Mouse (Mus musculus) heart, postnatal 4 days (tissue): ENCODE measurements around the gene Adam22. TPM values are rescaled to one million over a fixed set of nuclear protein-coding genes. Genes with fewer than 3 reads are reported as not detected.
"Not testable (repeated sequence)": the region's sequence is repeated elsewhere in the genome, so short reads cannot be mapped to it uniquely, and the experiment has no call there.

Experiments used
- DNase-seq: peaks from one replicate; pipeline ENCODE4 v3.0.0; 2021
- total RNA-seq, 2 experiments: library from RNA; stranded (reverse); gene quantifications; 2 replicates each; pipeline ENCODE4 v1.2.3; 2021

Gene Adam22
- total RNA-seq, 2 experiments from 2014 or later, result 8.1 to 8.3 TPM

GRCm38 (mm10) chr5:8326671-8327070, 41.3 kb downstream of the Adam22 start:
- DNase-seq, result no peak

GRCm38 (mm10) chr5:8312324-8312723, 55.6 kb downstream of the Adam22 start:
- no peak for DNase-seq

GRCm38 (mm10) chr5:8310907-8311306, 57.1 kb downstream of the Adam22 start:
- peak; percentile 21 for DNase-seq

- DNase-seq, result no peak
These were observed 70.1 kb downstream of the Adam22 start for GRCm38 (mm10) chr5:8297719-8298419.

- DNase-seq, result no peak
These were observed 74.7 kb downstream of the Adam22 start for GRCm38 (mm10) chr5:8293287-8293686.

- DNase-seq, result no peak
These were observed 76.5 kb downstream of the Adam22 start for GRCm38 (mm10) chr5:8291496-8291895.

GRCm38 (mm10) chr5:8289678-8290614, 78.0 kb downstream of the Adam22 start:
- no peak for DNase-seq

GRCm38 (mm10) chr5:8284123-8284522, 83.8 kb downstream of the Adam22 start:
- no peak for DNase-seq

GRCm38 (mm10) chr5:8276141-8276540, 91.8 kb downstream of the Adam22 start:
- no peak for DNase-seq

GRCm38 (mm10) chr5:8257366-8257765, 110.6 kb downstream of the Adam22 start:
- no peak for DNase-seq

- no peak for DNase-seq
These were observed 111.5 kb downstream of the Adam22 start for GRCm38 (mm10) chr5:8256487-8256886.

GRCm38 (mm10) chr5:8244696-8245095, 123.3 kb downstream of the Adam22 start:
- DNase-seq, result no peak

- DNase-seq, result no peak
These were observed 124.8 kb downstream of the Adam22 start for GRCm38 (mm10) chr5:8243064-8243615.

GRCm38 (mm10) chr5:8242660-8243059, 125.3 kb downstream of the Adam22 start:
- DNase-seq, result no peak

- DNase-seq, result no peak
These were observed 140.9 kb downstream of the Adam22 start for GRCm38 (mm10) chr5:8227073-8227472.

- no peak for DNase-seq
These were observed 143.6 kb downstream of the Adam22 start for GRCm38 (mm10) chr5:8224321-8224705.

GRCm38 (mm10) chr5:8223597-8224320, 144.2 kb downstream of the Adam22 start:
- DNase-seq, result no peak

GRCm38 (mm10) chr5:8221630-8222029, 146.3 kb downstream of the Adam22 start:
- no peak for DNase-seq

- DNase-seq, result no peak
These were observed 152.1 kb downstream of the Adam22 start for GRCm38 (mm10) chr5:8215841-8216240.

GRCm38 (mm10) chr5:8184992-8185391, 183.0 kb downstream of the Adam22 start:
- DNase-seq, result not testable (repeated sequence)

GRCm38 (mm10) chr5:8180646-8181045, 187.3 kb downstream of the Adam22 start:
- DNase-seq, result no peak

- DNase-seq, result no peak
These were observed 189.8 kb downstream of the Adam22 start for GRCm38 (mm10) chr5:8178111-8178510.

- no peak for DNase-seq
These were observed 203.2 kb downstream of the Adam22 start for GRCm38 (mm10) chr5:8164773-8165172.
